Mouse (Mus musculus) liver (tissue): ENCODE data around the gene Acod1.

Experiments
- DNase-seq: peaks from one replicate; pipeline ENCODE4 v3.0.0-alpha.2; 2020; ENCODE audit warnings: mixed read lengths

Acod1 gene

GRCm38 (mm10) chr14:103073825-103074224 is 27.0 kb downstream of the Acod1 start:
- no peak for DNase-seq

GRCm38 (mm10) chr14:103075166-103075565 is 28.4 kb downstream of the Acod1 start:
- no peak for DNase-seq

GRCm38 (mm10) chr14:103077272-103078005 is 30.7 kb downstream of the Acod1 start:
- DNase-seq: no peak

GRCm38 (mm10) chr14:103078006-103078912 is 31.5 kb downstream of the Acod1 start:
- no peak for DNase-seq

GRCm38 (mm10) chr14:103079209-103079977 is 32.6 kb downstream of the Acod1 start:
- DNase-seq: no peak

- DNase-seq: no peak
Observed at GRCm38 (mm10) chr14:103085840-103086533, 39.2 kb downstream of the Acod1 start.

DNA sequence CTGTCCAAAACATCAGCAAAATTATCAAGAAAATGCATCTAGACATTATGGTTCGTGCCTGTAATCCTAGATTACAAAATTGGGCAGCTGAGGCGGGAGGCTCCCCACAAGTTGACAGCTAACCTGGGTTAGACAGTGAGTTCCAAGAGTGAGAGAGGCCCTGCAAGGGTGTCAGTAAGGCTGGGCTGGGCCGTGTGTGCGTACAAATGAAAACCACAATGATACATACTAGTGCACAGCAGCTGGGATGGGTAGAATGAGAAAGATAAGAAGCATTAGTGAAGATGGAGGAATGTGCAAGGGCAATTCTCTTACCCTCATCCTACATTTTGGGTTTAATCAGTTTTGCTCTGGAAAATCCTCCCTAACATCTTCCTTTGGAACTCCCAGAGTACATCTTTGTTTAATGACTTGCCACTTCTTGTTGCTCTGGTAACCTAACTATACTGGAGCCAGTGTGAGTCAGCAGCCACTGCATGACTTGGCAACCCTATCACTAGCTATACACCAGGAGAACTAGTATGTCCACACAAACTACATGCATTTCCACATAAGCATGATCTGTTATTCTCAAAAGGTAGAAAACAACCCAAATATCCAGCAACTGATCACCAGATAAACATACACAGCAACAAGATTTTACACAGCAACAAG is 40.0 kb downstream of the Acod1 start:
- DNase-seq: peak; percentile 86

DNA sequence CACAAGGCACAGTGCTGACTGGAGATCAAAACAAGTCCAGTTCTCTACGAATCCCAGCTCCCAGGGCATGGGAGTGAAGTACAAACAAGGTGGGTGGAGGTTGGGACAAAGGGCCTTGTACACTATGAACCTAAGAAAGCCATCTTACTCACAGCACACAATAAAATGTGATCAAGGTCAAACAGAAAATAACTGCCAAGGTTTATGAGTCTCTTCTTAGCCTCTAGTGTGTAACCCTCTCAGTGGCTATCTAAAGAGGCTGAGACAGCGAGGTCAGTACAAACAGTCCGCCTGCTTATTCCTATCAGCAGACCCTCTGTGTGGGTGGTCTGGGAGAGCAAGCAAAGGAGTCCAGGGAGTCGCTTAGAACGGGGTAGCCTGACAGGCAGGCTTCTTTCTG is 41.1 kb downstream of the Acod1 start:
- no peak for DNase-seq

GRCm38 (mm10) chr14:103088624-103089023 is 41.8 kb downstream of the Acod1 start:
- DNase-seq: peak; percentile 62

GRCm38 (mm10) chr14:103093236-103093635 is 46.5 kb downstream of the Acod1 start:
- no peak for DNase-seq

GRCm38 (mm10) chr14:103093670-103094069 is 46.9 kb downstream of the Acod1 start:
- DNase-seq: no peak

GRCm38 (mm10) chr14:103095036-103095435 is 48.3 kb downstream of the Acod1 start:
- DNase-seq: no peak

DNA sequence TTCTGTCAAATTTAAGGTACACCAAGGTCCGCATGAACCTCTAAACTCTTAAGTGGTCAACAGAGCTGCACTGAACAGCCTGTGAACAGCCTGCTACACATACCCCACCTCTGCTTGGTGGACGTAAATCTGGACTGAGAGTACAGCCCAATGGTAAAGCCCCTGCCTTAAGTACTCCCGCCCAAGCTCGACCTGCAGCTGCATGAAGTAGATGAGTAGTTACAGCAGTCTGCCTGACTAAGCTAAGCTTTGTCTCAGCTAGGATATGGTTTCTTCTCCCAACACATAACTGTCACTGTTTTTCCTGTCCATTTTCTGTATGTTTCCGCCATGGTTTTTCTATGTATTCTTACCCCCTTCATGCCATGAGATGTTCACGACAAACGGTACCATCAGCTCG is 49.0 kb downstream of the Acod1 start:
- no peak for DNase-seq

DNA sequence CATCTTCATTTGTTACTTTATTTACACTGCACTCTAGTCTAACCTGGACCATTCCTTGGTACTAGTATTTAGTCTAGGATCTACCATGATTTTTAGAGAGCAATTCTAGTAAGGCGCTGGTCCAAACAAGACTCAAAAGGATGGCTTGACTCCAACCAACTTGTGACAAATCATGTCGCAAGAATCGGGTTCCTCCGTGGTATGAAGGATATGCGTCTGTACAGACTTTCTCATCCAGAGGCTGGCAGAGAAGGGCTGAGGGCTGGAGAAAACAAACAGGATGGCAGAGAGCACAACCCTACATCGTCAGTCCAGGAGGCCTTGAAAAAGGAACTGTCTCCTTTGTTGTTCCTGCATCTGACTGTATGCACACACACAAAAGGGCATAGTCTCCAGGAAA is 49.8 kb downstream of the Acod1 start:
- no peak for DNase-seq

DNA sequence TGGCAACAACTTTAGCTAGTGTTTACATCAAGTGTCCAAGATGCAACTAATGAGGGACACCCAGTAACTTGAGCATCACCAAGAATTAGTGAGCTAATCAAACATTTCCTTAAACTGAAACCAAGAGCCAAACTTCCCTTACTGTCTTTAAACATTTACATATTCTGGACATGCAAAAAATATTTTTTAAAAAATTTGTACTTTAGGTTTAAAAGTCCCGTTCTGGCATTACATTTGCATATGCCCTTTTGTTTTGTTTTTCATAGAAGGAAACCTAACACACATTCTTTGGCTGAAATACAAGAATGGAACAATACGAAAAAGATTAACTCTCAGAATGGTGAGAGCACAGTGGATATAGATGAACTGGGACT is 51.4 kb downstream of the Acod1 start:
- DNase-seq: no peak

GRCm38 (mm10) chr14:103098587-103099235 is 51.9 kb downstream of the Acod1 start:
- DNase-seq: peak; percentile 95

- peak; percentile 93 for DNase-seq
Observed at GRCm38 (mm10) chr14:103099238-103099933, 52.6 kb downstream of the Acod1 start, which contains the start of gene Fbxl3. Fbxl3 (minus strand) TSS chr14:103099566.

- DNase-seq: no peak
Observed at GRCm38 (mm10) chr14:103100296-103100695, 53.5 kb downstream of the Acod1 start.

GRCm38 (mm10) chr14:103101171-103101570 is 54.4 kb downstream of the Acod1 start:
- no peak for DNase-seq

DNA sequence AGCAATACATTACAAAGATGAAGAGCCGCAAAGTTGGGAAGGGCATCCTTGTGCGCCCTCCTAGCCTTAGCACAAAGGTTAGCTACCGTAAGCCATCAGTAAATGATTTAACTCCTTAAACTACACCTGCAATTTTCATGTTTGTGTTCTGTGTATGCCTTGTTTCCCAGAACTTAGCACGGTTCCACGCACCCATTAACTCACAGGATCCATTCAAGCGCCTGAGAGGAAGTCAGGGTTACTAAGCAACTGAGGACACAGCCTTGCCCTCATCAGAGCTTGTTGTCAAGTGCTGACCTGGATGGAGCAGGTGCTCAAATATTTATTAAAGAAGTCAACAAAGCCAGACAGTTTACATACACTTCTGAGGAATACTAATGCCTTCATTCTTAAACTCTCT is 55.5 kb downstream of the Acod1 start:
- no peak for DNase-seq
